Mouse (Mus musculus) limb, embryonic 14.5 days (tissue): Measurements from ENCODE around the gene Hist1h4i. TPM values are rescaled to one million over a fixed set of nuclear protein-coding genes. Genes with fewer than 3 reads are reported as not detected.

Experiments used
- ATAC-seq: fragments of 200-750 bp; cut with Nextera tagmentation; 2 replicates; pipeline ENCODE4 v1.8.0; 2017; ENCODE audit warnings: low read depth, moderate number of reproducible peaks, moderate TSS enrichment; ENCODE audit not compliant: low FRiP score
- DNase-seq: peaks from one replicate; pipeline ENCODE4 v3.0.0-alpha.2; 2015; ENCODE audit warnings: low spot score
- H3K27ac ChIP-seq: fragments of 300-500 bp; sonication (generic); replicated peaks from 2 replicates; pipeline ENCODE4 v1.5.1; 2014; ENCODE audit warnings: low read depth, mild to moderate bottlenecking, low read length, moderate library complexity, mixed read lengths
- H3K27me3 ChIP-seq: fragments of 300-500 bp; sonication (generic); 2 replicates; pipeline ENCODE4 v1.6.1; 2014; ENCODE audit warnings: low read length, mixed read lengths; ENCODE audit not compliant: control insufficient read depth, insufficient read depth
- H3K36me3 ChIP-seq: fragments of 300-500 bp; sonication (generic); 2 replicates; pipeline ENCODE4 v1.6.1; 2014; ENCODE audit warnings: mild to moderate bottlenecking, low read length, moderate library complexity, mixed read lengths; ENCODE audit not compliant: control insufficient read depth, insufficient read depth
- H3K4me1 ChIP-seq: fragments of 300-500 bp; sonication (generic); 2 replicates; pipeline ENCODE4 v1.6.1; 2014; ENCODE audit warnings: antibody characterized with exemption, low read length, mixed read lengths; ENCODE audit not compliant: control insufficient read depth, insufficient read depth
- H3K4me2 ChIP-seq: fragments of 300-500 bp; sonication (generic); replicated peaks from 2 replicates; pipeline ENCODE4 v1.6.1; 2014; ENCODE audit warnings: low read depth, mild to moderate bottlenecking, low read length, moderate library complexity; ENCODE audit not compliant: severe bottlenecking
- H3K4me3 ChIP-seq: fragments of 300-500 bp; sonication (generic); replicated peaks from 2 replicates; pipeline ENCODE4 v1.5.1; 2014; ENCODE audit warnings: low read length
- H3K9ac ChIP-seq: fragments of 300-500 bp; sonication (generic); 2 replicates; pipeline ENCODE4 v1.6.1; 2014; ENCODE audit warnings: mild to moderate bottlenecking, low read depth, low read length, moderate library complexity; ENCODE audit not compliant: severe bottlenecking
- H3K9me3 ChIP-seq: fragments of 300-500 bp; sonication (generic); 2 replicates; pipeline ENCODE4 v1.6.1; 2016; ENCODE audit warnings: low read length; ENCODE audit not compliant: control insufficient read depth
- POLR2A ChIP-seq: fragments of 200-500 bp; IDR thresholded peaks from 2 replicates; pipeline ENCODE4 v1.8.0; 2012; ENCODE audit warnings: inconsistent platforms, mild to moderate bottlenecking, moderate library complexity, borderline replicate concordance; ENCODE audit not compliant: insufficient read depth, insufficient read length; ENCODE audit errors: extremely low read depth
- WGBS: fragments of 180-500 bp; shearing (Covaris S2); extraction: QIAGEN DNeasy Blood & Tissue Kit; methylation state at CpG from one replicate; pipeline ENCODE4 v1.1.7; 2014; 5-methylcytosine and 5-hydroxymethylcytosine counted together
- polyA plus RNA-seq, 2 experiments: library from polyadenylated mRNA; depleted of rRNA in 1 of 2; stranded (reverse) in 1 of 2; unstranded in 1 of 2; fragments of >200 nt; fragmentation: Nextera tagmentation in 1 of 2; extraction: Ambion mirVana in 1 of 2; gene quantifications; 2 replicates each; pipeline versions ENCODE4 v1.2.1 to v1.2.3; 2012 to 2014

Hist1h4i gene
- polyA plus RNA-seq, 2 experiments = 14.7 to 31.0 TPM

GRCm38 (mm10) chr13:22034443-22035266 is 6.5 kb downstream of the Hist1h4i start:
- 2% methylated on average over 9 of the region's 14 CpGs for WGBS
- Histone ChIP-seq H3K9ac (peak overlapping the region; percentile 57), H3K4me2 (peak overlapping the region; percentile 56), H3K4me3 (peak overlapping the region; percentile 40), H3K9me3 (no peaks in the 10 kb centered on the region), H3K27me3 (no peaks in the 10 kb centered on the region), H3K4me1 (peaks cover 8% of the 10 kb centered on the region), H3K36me3 (no peaks in the 10 kb centered on the region), H3K27ac (peak overlapping the region; percentile 75)
- DNase-seq (no peak), ATAC-seq (no peak)
- no peak for TF ChIP-seq POLR2A

GRCm38 (mm10) chr13:22033741-22034442 is 7.3 kb downstream of the Hist1h4i start:
- WGBS = 40% methylated on average over 5 of the region's 5 CpGs
- H3K9ac ChIP-seq = peak overlapping the region; percentile 57
- H3K4me3 ChIP-seq = peak overlapping the region; percentile 40
- H3K27me3 ChIP-seq = no peaks in the 10 kb centered on the region
- ATAC-seq = no peak
- H3K9me3 ChIP-seq = no peaks in the 10 kb centered on the region
- peak overlapping the region; percentile 75; the same call in 1 of the 2 replicates for H3K27ac ChIP-seq
- peak overlapping the region; percentile 56 for H3K4me2 ChIP-seq
- no peaks in the 10 kb centered on the region for H3K36me3 ChIP-seq
- no peak for TF ChIP-seq POLR2A
- peaks cover 8% of the 10 kb centered on the region for H3K4me1 ChIP-seq
- DNase-seq = no peak

GRCm38 (mm10) chr13:22030493-22030892 is 10.7 kb downstream of the Hist1h4i start:
- TF ChIP-seq POLR2A = no peak
- H3K4me2 ChIP-seq = no peak overlapping the region

GRCm38 (mm10) chr13:22029928-22030327 is 11.2 kb downstream of the Hist1h4i start:
- H3K27ac ChIP-seq = no peak overlapping the region
- no peaks in the 10 kb centered on the region for H3K36me3 ChIP-seq
- no peaks in the 10 kb centered on the region for H3K27me3 ChIP-seq
- H3K9ac ChIP-seq = no peak overlapping the region
- TF ChIP-seq POLR2A = no peak
- no peak overlapping the region for H3K4me2 ChIP-seq
- no peaks in the 10 kb centered on the region for H3K9me3 ChIP-seq
- H3K4me3 ChIP-seq = no peak overlapping the region
- ATAC-seq (no peak), DNase-seq (no peak)
- 43% methylated on average over 8 of the region's 8 CpGs for WGBS
- H3K4me1 ChIP-seq = peaks cover 6% of the 10 kb centered on the region; the same call in 1 of the 2 replicates

More at GRCm38 (mm10) chr13:22030493-22030892, 10.7 kb downstream of the Hist1h4i start:
- H3K9ac ChIP-seq = no peak overlapping the region
- H3K4me1 ChIP-seq = peaks cover 6% of the 10 kb centered on the region; the same call in 1 of the 2 replicates
- DNase-seq (peak; percentile 83), ATAC-seq (no peak)
- WGBS = 14% methylated on average over 4 of the region's 4 CpGs
- H3K27ac ChIP-seq = no peak overlapping the region
- H3K27me3 ChIP-seq = no peaks in the 10 kb centered on the region
- H3K4me3 ChIP-seq = no peak overlapping the region
- H3K9me3 ChIP-seq = no peaks in the 10 kb centered on the region
- no peaks in the 10 kb centered on the region for H3K36me3 ChIP-seq

- ATAC-seq = peak; percentile 79
- Histone ChIP-seq H3K4me1 (no peaks in the 10 kb centered on the region), H3K36me3 (no peaks in the 10 kb centered on the region), H3K27me3 (no peaks in the 10 kb centered on the region), H3K4me2 (peak overlapping the region; percentile 52), H3K9ac (peak overlapping the region; percentile 58), H3K9me3 (no peaks in the 10 kb centered on the region), H3K4me3 (peak overlapping the region; percentile 46), H3K27ac (peak overlapping the region; percentile 75)
- DNase-seq = peak; percentile 93
- under 1% methylated on average over 40 of the region's 40 CpGs for WGBS
- TF ChIP-seq POLR2A = no peak
Measured at GRCm38 (mm10) chr13:22028673-22029460, 12.3 kb downstream of the Hist1h4i start.
